Mouse (Mus musculus): ENCODE measurements around the gene Snap29.

DNA sequence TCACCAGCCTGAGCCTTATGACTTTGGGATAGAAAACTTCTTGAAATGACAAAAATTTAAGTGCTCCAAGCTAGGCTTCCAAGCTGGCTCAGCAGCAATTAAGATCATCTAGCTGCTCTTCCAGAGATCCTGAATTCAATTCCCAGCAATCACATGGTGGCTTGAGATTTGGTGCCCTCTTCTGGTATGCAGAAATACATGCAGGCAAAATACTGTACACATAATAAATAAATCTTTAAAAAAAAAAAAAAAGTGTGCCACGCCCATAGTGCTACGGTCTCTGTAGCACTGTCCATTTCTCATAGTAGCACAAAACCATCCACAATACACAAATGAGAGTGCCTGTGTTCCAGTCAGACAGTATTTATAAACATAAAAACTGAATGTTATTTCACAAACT, 26.8 kb downstream of the Snap29 start:
- no peak; the same call in 1 of the 2 replicates for TF ChIP-seq CTCF (IDR thresholded peaks at IDR 0.05; ENCODE audit: low read depth, low read length)
- no peak for TF ChIP-seq GATA2 (IDR thresholded peaks at IDR 0.05; ENCODE audit: borderline replicate concordance, low read depth, low read length)

All from G1E (cell line).